Mouse (Mus musculus): ENCODE results near the gene Atl1. TPM values are rescaled to one million over a fixed set of nuclear protein-coding genes. Genes with fewer than 3 reads are reported as not detected.

Atl1 gene
- polyA plus RNA-seq, 1 experiment from 2014 or later = 53.8 TPM

DNA sequence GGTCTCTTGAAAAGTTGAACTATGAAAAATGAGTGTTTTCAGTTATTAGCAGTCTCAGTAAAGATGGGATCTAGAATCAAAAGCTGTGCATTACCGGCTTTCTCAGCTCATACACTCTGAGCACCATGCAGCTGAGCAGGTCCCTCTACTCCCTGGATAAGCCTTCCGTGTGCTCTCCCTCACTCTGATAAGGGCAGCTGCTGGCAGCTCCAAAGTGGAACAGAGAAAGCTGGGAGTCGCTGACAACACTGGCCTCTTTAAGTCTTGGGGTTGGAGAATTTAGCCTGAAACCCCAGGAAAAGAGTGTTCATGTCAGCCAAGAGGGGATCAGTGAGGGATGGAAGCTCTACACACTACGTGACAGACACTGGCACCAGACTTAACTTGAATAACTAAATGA is 33.6 kb upstream of the Atl1 start:
- Histone ChIP-seq H3K27me3 (no peaks in the 10 kb centered on the region), H3K36me3 (replicated peaks) (peaks cover 2% of the 10 kb centered on the region; the same call in 1 of the 2 replicates), H3K27ac (no peak overlapping the region), H3K9me3 (no peaks in the 10 kb centered on the region), H3K4me3 (replicated peaks) (no peak overlapping the region), H3K4me1 (no peaks in the 10 kb centered on the region), H3K9ac (no peak overlapping the region), H3K4me2 (no peak overlapping the region)
- ATAC-seq (ENCODE audit: low FRiP score) = no peak
- 93% methylated on average over 4 of the region's 4 CpGs for WGBS

DNA sequence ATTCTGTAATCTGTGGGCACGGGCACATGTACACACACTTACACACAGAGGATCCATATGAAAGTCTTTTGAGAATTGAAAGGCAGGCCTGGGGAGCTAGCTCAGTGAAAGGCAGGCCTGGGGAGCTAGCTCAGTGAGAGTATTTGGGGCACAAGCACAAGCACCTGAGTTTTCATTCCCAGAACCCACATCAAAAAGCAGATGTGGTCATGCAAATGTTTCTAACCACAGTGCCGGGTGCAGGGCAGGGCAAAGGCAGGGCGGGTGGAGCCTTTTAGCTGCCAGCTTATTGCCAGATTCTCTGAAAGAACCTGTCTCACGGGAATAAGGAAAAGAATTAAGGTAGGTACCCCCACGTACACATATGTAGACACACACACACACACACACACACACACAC is 28.9 kb upstream of the Atl1 start:
- Histone ChIP-seq H3K27ac (no peak overlapping the region), H3K4me1 (0 out of 2 replicates have a peak, but pooled peaks cover 3% of the 10 kb centered on the region), H3K27me3 (no peaks in the 10 kb centered on the region), H3K4me3 (replicated peaks) (no peak overlapping the region), H3K9ac (no peak overlapping the region), H3K9me3 (no peaks in the 10 kb centered on the region), H3K4me2 (no peak overlapping the region), H3K36me3 (replicated peaks) (peaks cover 5% of the 10 kb centered on the region)
- WGBS = 82% methylated on average over 5 of the region's 5 CpGs
- no peak for ATAC-seq (ENCODE audit: low FRiP score)

DNA sequence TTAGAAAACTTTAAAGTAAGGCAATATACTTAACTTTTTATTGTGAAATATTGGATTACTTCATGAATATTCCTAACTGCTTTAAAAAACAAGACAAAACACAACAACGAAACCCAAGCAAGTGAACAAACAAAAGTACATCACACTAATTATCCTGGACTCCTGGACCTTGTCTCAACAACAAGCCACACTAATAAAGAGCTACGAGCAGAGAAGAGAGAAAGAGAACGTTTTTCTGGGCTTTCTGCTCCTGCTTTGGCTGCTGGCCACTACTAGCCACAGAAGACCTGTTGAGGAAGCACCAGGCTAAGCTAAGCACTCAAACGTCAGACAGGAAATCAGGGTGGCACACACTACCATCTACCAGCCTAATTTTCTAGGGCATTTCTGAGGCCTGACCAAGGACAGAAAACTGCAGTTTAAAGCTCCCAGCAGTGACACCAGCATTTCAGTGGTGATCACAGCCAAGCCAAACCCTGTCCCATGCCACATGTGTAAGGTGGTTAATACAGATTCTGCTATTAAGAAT is 28.2 kb upstream of the Atl1 start:
- 56% methylated on average over 4 of the region's 4 CpGs for WGBS
- Histone ChIP-seq H3K9ac (no peak overlapping the region), H3K27ac (no peak overlapping the region), H3K4me3 (replicated peaks) (no peak overlapping the region), H3K27me3 (no peaks in the 10 kb centered on the region), H3K36me3 (replicated peaks) (peaks cover 5% of the 10 kb centered on the region), H3K4me1 (0 out of 2 replicates have a peak, but pooled peaks cover 3% of the 10 kb centered on the region), H3K4me2 (no peak overlapping the region), H3K9me3 (no peaks in the 10 kb centered on the region)
- no peak for ATAC-seq (ENCODE audit: low FRiP score)

DNA sequence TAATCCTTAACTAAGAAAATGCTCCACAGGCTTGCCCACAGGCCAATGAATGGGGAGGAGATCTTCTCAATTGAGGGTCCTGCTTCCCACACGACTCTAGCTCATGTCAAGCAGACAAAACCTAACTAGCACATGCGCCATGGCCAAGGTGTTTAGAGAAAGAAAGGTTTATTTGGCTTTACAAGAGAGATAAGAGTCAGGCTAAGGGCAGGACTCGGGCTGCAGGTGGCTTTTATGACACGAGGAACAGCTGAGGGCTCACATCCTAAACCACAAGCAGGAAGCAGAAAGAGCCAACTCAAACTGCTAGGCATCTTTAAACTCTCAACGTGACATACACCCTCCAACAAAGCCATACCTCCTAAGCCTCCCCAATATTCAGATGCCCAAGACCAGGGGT is 25.1 kb upstream of the Atl1 start:
- no peak overlapping the region for H3K4me2 ChIP-seq
- no peak overlapping the region for H3K9ac ChIP-seq
- no peaks in the 10 kb centered on the region for H3K27me3 ChIP-seq
- ATAC-seq (ENCODE audit: low FRiP score) = no peak
- H3K4me1 ChIP-seq = 0 out of 2 replicates have a peak, but pooled peaks cover 3% of the 10 kb centered on the region
- no peak overlapping the region for H3K4me3 ChIP-seq (replicated peaks)
- peaks cover 5% of the 10 kb centered on the region for H3K36me3 ChIP-seq (replicated peaks)
- H3K9me3 ChIP-seq = no peaks in the 10 kb centered on the region
- H3K27ac ChIP-seq = no peak overlapping the region
- 89% methylated on average over 5 of the region's 5 CpGs for WGBS

DNA sequence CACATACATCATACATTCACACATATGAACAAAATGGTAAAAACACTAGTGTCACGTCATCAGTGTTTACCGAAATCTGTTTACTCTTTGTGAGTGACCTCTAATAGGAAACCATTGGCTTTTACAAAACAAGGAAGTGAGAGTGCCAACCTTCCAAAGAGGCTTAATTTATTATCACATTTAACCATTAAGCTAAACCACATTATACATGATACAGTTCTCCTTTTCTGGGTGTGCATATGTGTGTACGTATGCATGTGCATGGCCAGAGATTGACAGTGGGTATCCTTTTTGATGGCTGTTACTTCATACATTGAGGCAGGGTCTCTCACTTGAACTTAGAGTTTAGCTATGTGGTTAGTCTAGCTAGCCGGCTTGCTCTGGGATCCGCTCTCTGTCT is 20.8 kb upstream of the Atl1 start:
- Histone ChIP-seq H3K27me3 (no peaks in the 10 kb centered on the region), H3K4me2 (no peak overlapping the region), H3K27ac (no peak overlapping the region), H3K9ac (no peak overlapping the region), H3K4me1 (no peaks in the 10 kb centered on the region), H3K36me3 (replicated peaks) (no peaks in the 10 kb centered on the region; the same call in 1 of the 2 replicates), H3K4me3 (replicated peaks) (no peak overlapping the region), H3K9me3 (no peaks in the 10 kb centered on the region)
- 96% methylated on average over 5 of the region's 5 CpGs for WGBS
- no peak for ATAC-seq (ENCODE audit: low FRiP score)

DNA sequence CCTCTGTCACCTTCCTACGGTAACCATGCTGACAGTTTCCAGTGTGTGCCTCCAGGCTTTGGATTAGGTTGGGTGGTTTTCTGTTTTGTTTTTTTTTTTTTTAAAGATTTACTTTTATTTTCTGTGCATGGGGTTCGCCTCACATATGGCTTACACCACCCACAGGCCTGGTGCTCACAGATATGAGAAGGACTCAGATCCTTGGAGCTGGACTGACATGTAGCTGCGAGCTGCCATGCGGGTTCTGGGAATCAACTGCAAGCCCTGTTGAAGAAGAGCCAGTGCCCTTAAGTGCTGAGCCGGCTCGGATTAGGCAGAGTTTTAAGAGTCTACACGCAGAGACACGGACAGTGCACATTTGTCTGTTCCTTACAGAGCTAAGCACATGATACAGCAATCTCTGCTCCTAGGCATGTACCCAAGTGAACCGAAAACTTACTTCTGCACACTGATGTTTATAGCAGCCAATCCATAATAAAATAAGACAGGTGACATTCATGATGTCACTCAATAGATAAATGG is 14.5 kb upstream of the Atl1 start:
- Histone ChIP-seq H3K4me2 (no peak overlapping the region), H3K36me3 (replicated peaks) (no peaks in the 10 kb centered on the region), H3K27me3 (no peaks in the 10 kb centered on the region), H3K4me1 (peaks cover 22% of the 10 kb centered on the region), H3K9ac (no peak overlapping the region), H3K27ac (no peak overlapping the region), H3K4me3 (replicated peaks) (no peak overlapping the region), H3K9me3 (no peaks in the 10 kb centered on the region)
- 92% methylated on average over 9 of the region's 9 CpGs for WGBS
- ATAC-seq (ENCODE audit: low FRiP score) = no peak

DNA sequence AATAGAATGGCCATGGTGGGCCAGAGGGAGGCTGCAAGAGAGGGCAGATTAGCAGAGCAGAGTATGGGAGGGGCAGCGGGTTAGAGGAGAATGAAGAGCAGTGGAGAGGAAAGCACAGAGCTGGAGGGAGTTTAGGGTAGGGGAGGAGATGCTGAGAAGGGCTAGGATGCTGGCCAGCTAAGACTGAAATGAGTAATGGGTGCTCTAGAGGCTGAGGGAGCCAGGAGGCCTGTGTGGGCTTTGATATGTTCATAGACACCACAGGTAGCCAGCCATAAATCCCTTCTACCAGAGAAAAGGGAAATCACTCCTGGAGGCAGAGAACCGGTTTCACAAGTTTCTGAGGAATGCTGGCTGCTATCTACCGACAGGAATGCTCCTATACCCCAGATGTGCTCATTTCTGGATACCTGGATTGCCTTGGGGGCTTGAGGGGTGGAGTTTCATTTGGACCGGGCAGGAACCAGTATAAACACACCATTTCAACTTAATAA is 13.2 kb upstream of the Atl1 start:
- Histone ChIP-seq H3K9me3 (no peaks in the 10 kb centered on the region), H3K9ac (no peak overlapping the region), H3K27me3 (no peaks in the 10 kb centered on the region), H3K36me3 (replicated peaks) (no peaks in the 10 kb centered on the region), H3K4me2 (no peak overlapping the region), H3K27ac (no peak overlapping the region), H3K4me3 (replicated peaks) (no peak overlapping the region), H3K4me1 (peaks cover 22% of the 10 kb centered on the region)
- ATAC-seq (ENCODE audit: low FRiP score) = peak; percentile 58; the same call in 1 of the 2 replicates
- 5% methylated on average over 4 of the region's 4 CpGs for WGBS

DNA sequence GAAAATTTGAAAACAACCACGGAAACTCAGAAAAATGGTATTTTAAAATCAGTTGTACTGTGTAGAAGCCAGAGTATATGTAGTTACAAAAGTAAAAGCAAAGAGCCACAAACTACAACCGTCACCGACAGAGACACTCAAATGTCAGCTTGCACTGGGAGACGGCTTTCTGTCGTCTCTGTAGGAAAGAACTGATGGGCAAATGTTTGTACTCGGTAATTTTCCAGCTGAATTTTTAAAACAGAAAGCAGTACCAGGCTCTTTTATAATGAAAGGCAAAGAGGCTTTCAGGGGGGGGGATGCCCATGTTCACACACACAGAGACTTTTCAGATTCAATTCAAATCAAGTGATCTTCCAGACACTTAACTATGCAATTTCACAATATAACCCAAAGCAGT is 12.7 kb upstream of the Atl1 start:
- Histone ChIP-seq H3K4me1 (peaks cover 22% of the 10 kb centered on the region), H3K27me3 (no peaks in the 10 kb centered on the region), H3K4me3 (replicated peaks) (no peak overlapping the region), H3K9me3 (no peaks in the 10 kb centered on the region), H3K36me3 (replicated peaks) (no peaks in the 10 kb centered on the region), H3K27ac (0 out of 2 replicates have a peak overlapping the region, but pooled peaks have one; percentile 10), H3K4me2 (no peak overlapping the region), H3K9ac (no peak overlapping the region)
- 12% methylated on average over 6 of the region's 6 CpGs for WGBS
- ATAC-seq (ENCODE audit: low FRiP score) = no peak

DNA sequence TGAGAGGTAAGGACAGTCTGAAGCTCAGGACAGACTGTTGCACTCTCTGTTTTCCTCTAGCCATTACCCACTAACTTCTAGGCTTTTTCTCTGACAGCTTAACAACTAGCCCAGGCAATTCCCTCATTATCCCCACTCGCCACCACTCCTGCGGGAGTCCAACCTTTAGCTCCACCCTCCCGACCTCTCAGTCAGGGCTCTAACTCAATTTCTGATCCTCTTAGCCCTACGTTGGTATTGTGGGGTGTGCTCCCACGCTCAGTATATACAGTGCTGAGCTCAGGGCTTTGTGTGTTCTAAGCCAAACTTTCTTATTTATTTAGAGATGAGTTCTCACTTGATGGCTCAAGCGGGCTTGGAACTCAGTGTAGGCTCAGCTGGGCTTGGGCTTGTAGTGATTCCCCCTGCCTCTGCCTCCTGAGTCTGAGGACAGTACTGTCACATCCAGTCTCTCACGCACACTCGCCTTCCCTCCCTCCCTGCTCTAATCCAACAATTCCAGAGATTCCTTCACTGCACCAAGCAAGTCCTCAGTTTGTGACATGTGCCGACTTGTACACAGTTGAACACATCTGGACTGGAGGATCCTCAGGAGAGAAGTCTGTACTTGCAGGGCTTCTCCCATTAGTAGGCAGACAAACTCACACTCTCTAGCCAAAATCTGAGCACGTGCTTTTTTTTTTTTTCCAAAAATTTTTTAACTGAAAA is 11.1 kb upstream of the Atl1 start:
- H3K9me3 ChIP-seq = no peaks in the 10 kb centered on the region
- H3K4me2 ChIP-seq = no peak overlapping the region
- no peak overlapping the region for H3K4me3 ChIP-seq (replicated peaks)
- no peak overlapping the region for H3K9ac ChIP-seq
- H3K36me3 ChIP-seq (replicated peaks) = no peaks in the 10 kb centered on the region
- H3K4me1 ChIP-seq = peaks cover 22% of the 10 kb centered on the region
- 26% methylated on average over 10 of the region's 10 CpGs for whole genome bisulfite sequencing
- no peak for ATAC-seq (ENCODE audit: low FRiP score)
- H3K27me3 ChIP-seq = no peaks in the 10 kb centered on the region
- no peak overlapping the region for H3K27ac ChIP-seq

DNA sequence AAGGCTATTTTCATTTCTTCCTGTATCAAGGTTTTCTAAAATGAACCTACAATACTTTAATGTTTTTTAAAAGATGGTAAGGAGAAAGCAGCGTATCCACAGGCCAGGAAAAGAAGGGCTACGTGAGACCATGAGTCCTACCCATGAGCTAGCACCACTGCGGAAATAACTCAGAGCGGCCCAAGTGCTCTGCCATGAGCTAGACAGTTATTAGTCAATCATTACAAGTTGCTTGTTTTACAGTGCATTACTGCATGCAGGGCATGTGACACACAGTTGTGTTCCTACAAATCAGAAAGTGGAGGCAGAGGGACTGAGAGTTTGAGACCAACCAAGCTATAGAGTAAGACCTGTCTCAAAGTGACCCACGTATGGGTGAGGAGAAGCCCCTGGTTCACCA is 8.4 kb upstream of the Atl1 start:
- no peak overlapping the region for H3K27ac ChIP-seq
- H3K4me1 ChIP-seq = peaks cover 22% of the 10 kb centered on the region
- no peak for ATAC-seq (ENCODE audit: low FRiP score)
- 93% methylated on average over 5 of the region's 5 CpGs for WGBS
- no peaks in the 10 kb centered on the region for H3K9me3 ChIP-seq
- H3K27me3 ChIP-seq = no peaks in the 10 kb centered on the region
- H3K9ac ChIP-seq = no peak overlapping the region
- H3K4me3 ChIP-seq (replicated peaks) = no peak overlapping the region
- H3K36me3 ChIP-seq (replicated peaks) = no peaks in the 10 kb centered on the region
- H3K4me2 ChIP-seq = no peak overlapping the region

DNA sequence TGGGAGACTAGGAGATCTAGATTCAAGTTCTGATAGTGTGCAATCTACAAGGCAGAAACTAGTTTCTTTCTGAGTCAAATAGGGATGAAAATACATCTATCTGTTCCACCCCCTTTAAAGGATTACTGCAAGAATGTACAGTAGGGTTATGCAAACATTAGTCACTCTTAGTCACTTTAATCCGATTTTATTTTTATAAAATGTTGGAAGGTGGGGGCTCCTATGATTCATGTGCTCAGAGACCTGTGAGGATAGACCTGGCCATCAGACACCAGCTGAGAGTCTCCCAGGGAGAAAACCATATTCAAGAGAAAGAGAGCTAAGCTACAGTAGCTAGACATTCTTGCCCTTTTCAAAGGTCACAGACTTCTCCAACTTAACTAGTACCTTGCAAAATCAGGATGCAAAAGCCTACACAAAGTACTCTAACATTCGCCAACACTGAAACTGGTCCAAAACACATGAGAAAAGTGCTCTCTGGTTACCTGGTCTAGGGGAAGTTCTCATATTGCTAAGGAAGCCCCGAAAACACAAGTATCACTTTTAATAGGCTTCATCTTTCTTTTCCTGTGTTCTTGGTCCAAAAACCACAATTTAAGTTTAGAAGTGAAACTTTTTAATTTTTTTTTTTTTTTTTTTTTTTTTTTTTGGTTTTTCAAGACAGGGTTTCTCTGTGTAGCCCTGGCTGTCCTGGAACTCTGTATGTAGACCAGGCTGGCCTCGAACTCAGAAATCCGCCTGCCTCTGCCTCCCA is 7.1 kb upstream of the Atl1 start:
- 95% methylated on average over 5 of the region's 5 CpGs for WGBS
- Histone ChIP-seq H3K4me1 (peaks cover 21% of the 10 kb centered on the region), H3K9me3 (no peaks in the 10 kb centered on the region), H3K4me2 (no peak overlapping the region), H3K27me3 (no peaks in the 10 kb centered on the region), H3K36me3 (replicated peaks) (no peaks in the 10 kb centered on the region), H3K4me3 (replicated peaks) (no peak overlapping the region), H3K9ac (no peak overlapping the region), H3K27ac (no peak overlapping the region)
- no peak for ATAC-seq (ENCODE audit: low FRiP score)

DNA sequence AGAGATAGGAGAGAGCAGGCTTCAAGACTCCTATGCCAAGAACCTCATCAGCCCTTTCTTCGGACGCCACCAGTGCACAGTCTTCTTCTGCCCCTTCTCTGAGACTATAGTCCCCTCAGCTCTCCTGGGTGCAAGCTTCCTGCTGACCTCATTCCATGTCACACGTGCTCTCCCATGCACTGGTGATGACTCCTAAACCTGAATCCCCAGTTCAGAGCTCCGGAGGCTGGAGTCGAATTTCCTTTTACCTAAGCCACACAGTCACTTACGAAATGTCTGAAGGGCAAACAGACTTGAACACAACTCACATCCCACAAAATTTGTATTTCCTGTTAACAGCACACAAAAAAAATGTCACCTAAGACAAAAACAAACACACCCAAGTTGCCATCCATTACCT is 4.6 kb upstream of the Atl1 start:
- no peak overlapping the region for H3K9ac ChIP-seq
- H3K4me3 ChIP-seq (replicated peaks) = no peak overlapping the region
- H3K27ac ChIP-seq = no peak overlapping the region
- WGBS = 87% methylated on average over 6 of the region's 6 CpGs
- ATAC-seq (ENCODE audit: low FRiP score) = no peak
- peaks cover 24% of the 10 kb centered on the region for H3K4me1 ChIP-seq
- no peaks in the 10 kb centered on the region for H3K27me3 ChIP-seq
- no peaks in the 10 kb centered on the region for H3K9me3 ChIP-seq
- no peak overlapping the region for H3K4me2 ChIP-seq
- no peaks in the 10 kb centered on the region for H3K36me3 ChIP-seq (replicated peaks)

Measured in forebrain, embryonic 12.5 days (tissue).